Mouse (Mus musculus) kidney, adult 2 months (tissue): ENCODE measurements around the gene Ttll6.
"Not testable (repeated sequence)": the region's sequence is repeated elsewhere in the genome, so short reads cannot be mapped to it uniquely, and the experiment has no call there.

Experiments used
- CTCF ChIP-seq: fragments of 200-500 bp; conservative IDR thresholded peaks from 2 replicates; pipeline ENCODE4 v1.5.1; 2011; ENCODE audit warnings: low read depth, mild to moderate bottlenecking, control low read depth, low read length, moderate library complexity, mixed read lengths; ENCODE audit not compliant: insufficient read depth, insufficient read length
- POLR2A ChIP-seq: fragments of 200-500 bp; IDR thresholded peaks from one replicate; pipeline ENCODE4 v1.6.1; 2011; ENCODE audit warnings: low read depth, low read length, control low read depth

DNA sequence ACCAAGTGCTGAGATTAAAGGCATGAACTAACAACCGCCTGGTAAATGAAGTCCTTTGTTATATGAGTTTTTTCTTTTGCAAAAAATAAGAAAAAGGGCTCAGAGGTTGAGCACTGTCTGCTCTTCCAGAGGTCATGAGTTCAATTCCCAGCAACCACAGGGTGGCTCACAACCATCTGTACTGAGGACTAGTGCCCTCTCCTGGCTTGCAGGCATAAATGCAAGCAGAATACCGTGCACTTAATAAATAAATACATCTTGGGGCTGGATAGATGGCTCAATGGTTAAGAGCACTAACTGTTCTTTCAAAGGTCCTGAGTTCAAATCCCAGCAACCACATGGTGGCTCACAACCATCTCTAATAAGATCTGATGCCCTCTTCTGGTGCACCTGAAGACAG is 22.6 kb upstream of the Ttll6 start:
- not testable (repeated sequence) for TF ChIP-seq POLR2A
- TF ChIP-seq CTCF: 0 out of 2 replicates have a peak, but pooled peaks have one; percentile 18
